Mouse (Mus musculus): Measurements from ENCODE around the gene Mrpl21. TPM values are rescaled to one million over a fixed set of nuclear protein-coding genes. Genes with fewer than 3 reads are reported as not detected.

Gene Mrpl21
- total RNA-seq, 4 experiments from 2014 or later = 46.1 to 52.6 (median 48.3) TPM

GRCm38 (mm10) chr19:3336485-3337255 is 54.0 kb downstream of the Mrpl21 start:
- DNase-seq (ENCODE audit: low spot score in 2 of 2) = no peak

GRCm38 (mm10) chr19:3339187-3339586 is 56.5 kb downstream of the Mrpl21 start:
- DNase-seq (ENCODE audit: low spot score in 2 of 2) = no peak

GRCm38 (mm10) chr19:3341021-3341420 is 58.3 kb downstream of the Mrpl21 start:
- DNase-seq (ENCODE audit: low spot score in 2 of 2) = peak in 1 of 2 experiments; percentile 15

Small RNA genes within 50 kb of the gene (microRNA-seq; reads per million reads assigned to microRNA genes)
- gene Mir6984 = 0 to 0.76 reads per million in 2 experiments

Other genes with a start within 250 kb of the Mrpl21 start
- 10 to 100 TPM in 3 of 4 experiments, 1 to 10 TPM in 1; 9.0 to 11.9 (median 10.6) TPM for gene Ighmbp2, start 116 bp downstream of the Mrpl21 start, total RNA-seq (2022)
- 10 to 100 TPM; 24.0 to 30.2 (median 26.7) TPM for gene Cpt1a, start 39.4 kb downstream of the Mrpl21 start, total RNA-seq (2022)
- gene Tesmin, start 106.0 kb downstream of the Mrpl21 start, total RNA-seq (2022) = under 1 TPM in 3 of 4 experiments, not detected in 1; 0.38 to 0.83 (median 0.43) TPM
- gene Gal, start 131.6 kb downstream of the Mrpl21 start, total RNA-seq (2022) = 1 to 10 TPM in 1 of 4 experiments, under 1 TPM in 2, not detected in 1; 0.52 to 1.0 (median 0.63) TPM

All from layer of hippocampus, adult 8-10 months (tissue).